Mouse (Mus musculus): ENCODE data around the gene Tfip11. TPM values are rescaled to one million over a fixed set of nuclear protein-coding genes. Genes with fewer than 3 reads are reported as not detected.

Gene Tfip11
- polyA plus RNA-seq, 2 experiments = 23.1 to 33.4 TPM

DNA sequence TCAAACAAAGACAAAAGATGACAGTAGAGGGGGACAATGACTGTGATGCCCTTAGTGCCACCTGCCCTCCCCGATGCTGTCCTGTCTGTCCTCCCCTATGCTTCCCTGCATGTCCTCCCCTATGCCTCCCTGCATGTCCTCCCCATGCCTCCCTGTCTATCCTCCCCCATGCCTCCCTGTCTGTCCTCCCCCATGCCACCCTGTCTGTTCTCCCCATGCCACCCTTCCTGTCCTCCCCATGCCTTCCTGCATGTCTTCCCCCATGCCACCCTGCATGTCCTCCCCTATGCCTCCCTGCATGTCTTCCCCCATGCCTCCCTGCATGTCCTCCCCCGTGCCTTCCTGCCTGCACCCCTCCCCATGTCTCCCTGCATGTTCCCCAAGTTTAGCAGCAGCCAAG is 26.0 kb upstream of the Tfip11 start:
- no peak overlapping the region for H3K9ac ChIP-seq (ENCODE audit: low read depth, low read length, severe bottlenecking)
- H3K36me3 ChIP-seq (ENCODE audit: control insufficient read depth, insufficient read depth, low read length) = peaks cover 5% of the 10 kb centered on the region; the same call in 1 of the 2 replicates
- no peaks in the 10 kb centered on the region for H3K4me1 ChIP-seq (ENCODE audit: control insufficient read depth, insufficient read depth, low read length)
- no peak for ATAC-seq (ENCODE audit: low FRiP score, low read depth)
- no peaks in the 10 kb centered on the region for H3K27me3 ChIP-seq (ENCODE audit: control insufficient read depth, insufficient read depth, low read length)
- no peak for TF ChIP-seq POLR2A (IDR thresholded peaks at IDR 0.05; ENCODE audit: borderline replicate concordance, extremely low read depth, insufficient read depth, insufficient read length)
- DNase-seq (ENCODE audit: low spot score) = no peak
- H3K27ac ChIP-seq (replicated peaks; ENCODE audit: low read depth, low read length) = no peak overlapping the region
- no peaks in the 10 kb centered on the region for H3K9me3 ChIP-seq (ENCODE audit: control insufficient read depth, low read length)
- WGBS = 82% methylated on average over 2 of the region's 2 CpGs
- H3K4me3 ChIP-seq (replicated peaks; ENCODE audit: low read length) = no peak overlapping the region
- no peak overlapping the region for H3K4me2 ChIP-seq (replicated peaks; ENCODE audit: low read depth, low read length, severe bottlenecking)

GRCm38 (mm10) chr5:112300721-112301308 is 25.3 kb upstream of the Tfip11 start:
- DNase-seq (ENCODE audit: low spot score) = no peak
- 89% methylated on average over 6 of the region's 6 CpGs for WGBS
- no peak for ATAC-seq (ENCODE audit: low FRiP score, low read depth)

GRCm38 (mm10) chr5:112301694-112302093 is 24.5 kb upstream of the Tfip11 start:
- TF ChIP-seq POLR2A (IDR thresholded peaks at IDR 0.05; ENCODE audit: borderline replicate concordance, extremely low read depth, insufficient read depth, insufficient read length) = no peak
- Histone ChIP-seq H3K9me3 (ENCODE audit: control insufficient read depth, low read length) (no peaks in the 10 kb centered on the region), H3K36me3 (ENCODE audit: control insufficient read depth, insufficient read depth, low read length) (peaks cover 8% of the 10 kb centered on the region; the same call in 1 of the 2 replicates), H3K4me1 (ENCODE audit: control insufficient read depth, insufficient read depth, low read length) (no peaks in the 10 kb centered on the region), H3K4me2 (replicated peaks; ENCODE audit: low read depth, low read length, severe bottlenecking) (no peak overlapping the region), H3K27me3 (ENCODE audit: control insufficient read depth, insufficient read depth, low read length) (no peaks in the 10 kb centered on the region), H3K4me3 (replicated peaks; ENCODE audit: low read length) (no peak overlapping the region), H3K27ac (replicated peaks; ENCODE audit: low read depth, low read length) (no peak overlapping the region), H3K9ac (ENCODE audit: low read depth, low read length, severe bottlenecking) (no peak overlapping the region)
- DNase-seq (ENCODE audit: low spot score) (no peak), ATAC-seq (ENCODE audit: low FRiP score, low read depth) (no peak)
- WGBS = 81% methylated on average over 4 of the region's 4 CpGs

More at GRCm38 (mm10) chr5:112300721-112301308, 25.3 kb upstream of the Tfip11 start:
- Histone ChIP-seq H3K9ac (ENCODE audit: low read depth, low read length, severe bottlenecking) (no peak overlapping the region), H3K4me1 (ENCODE audit: control insufficient read depth, insufficient read depth, low read length) (no peaks in the 10 kb centered on the region), H3K27ac (replicated peaks; ENCODE audit: low read depth, low read length) (no peak overlapping the region), H3K27me3 (ENCODE audit: control insufficient read depth, insufficient read depth, low read length) (no peaks in the 10 kb centered on the region), H3K36me3 (ENCODE audit: control insufficient read depth, insufficient read depth, low read length) (peaks cover 8% of the 10 kb centered on the region; the same call in 1 of the 2 replicates), H3K4me3 (replicated peaks; ENCODE audit: low read length) (no peak overlapping the region), H3K9me3 (ENCODE audit: control insufficient read depth, low read length) (no peaks in the 10 kb centered on the region), H3K4me2 (replicated peaks; ENCODE audit: low read depth, low read length, severe bottlenecking) (no peak overlapping the region)
- TF ChIP-seq POLR2A (IDR thresholded peaks at IDR 0.05; ENCODE audit: borderline replicate concordance, extremely low read depth, insufficient read depth, insufficient read length) = no peak

DNA sequence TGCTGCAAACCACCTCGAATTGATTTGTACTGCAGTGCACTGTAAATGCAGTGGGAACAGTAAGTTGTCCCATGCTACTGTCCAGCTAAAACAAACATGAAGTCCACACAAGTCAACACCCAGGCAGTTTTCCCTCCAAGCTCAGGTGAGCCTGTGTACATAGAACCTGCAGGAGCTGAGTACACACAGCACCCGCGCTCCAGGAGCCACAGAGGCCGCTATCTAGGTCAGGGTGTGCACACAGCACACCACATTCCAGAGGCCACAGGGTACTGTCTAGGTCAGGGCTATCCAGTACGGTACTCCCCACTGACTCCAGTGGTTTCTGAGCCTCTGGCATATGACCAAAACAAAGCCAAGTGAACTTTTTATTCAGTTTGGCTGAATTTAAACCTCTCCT is 23.8 kb upstream of the Tfip11 start:
- Histone ChIP-seq H3K36me3 (ENCODE audit: control insufficient read depth, insufficient read depth, low read length) (peaks cover 8% of the 10 kb centered on the region; the same call in 1 of the 2 replicates), H3K27ac (replicated peaks; ENCODE audit: low read depth, low read length) (no peak overlapping the region), H3K27me3 (ENCODE audit: control insufficient read depth, insufficient read depth, low read length) (no peaks in the 10 kb centered on the region), H3K9ac (ENCODE audit: low read depth, low read length, severe bottlenecking) (no peak overlapping the region), H3K4me2 (replicated peaks; ENCODE audit: low read depth, low read length, severe bottlenecking) (no peak overlapping the region), H3K9me3 (ENCODE audit: control insufficient read depth, low read length) (no peaks in the 10 kb centered on the region), H3K4me1 (ENCODE audit: control insufficient read depth, insufficient read depth, low read length) (no peaks in the 10 kb centered on the region), H3K4me3 (replicated peaks; ENCODE audit: low read length) (no peak overlapping the region)
- no peak for ATAC-seq (ENCODE audit: low FRiP score, low read depth)
- no peak for DNase-seq (ENCODE audit: low spot score)
- TF ChIP-seq POLR2A (IDR thresholded peaks at IDR 0.05; ENCODE audit: borderline replicate concordance, extremely low read depth, insufficient read depth, insufficient read length) = no peak
- 82% methylated on average over 5 of the region's 5 CpGs for WGBS

- Histone ChIP-seq H3K27me3 (ENCODE audit: control insufficient read depth, insufficient read depth, low read length) (no peaks in the 10 kb centered on the region), H3K9me3 (ENCODE audit: control insufficient read depth, low read length) (no peaks in the 10 kb centered on the region), H3K27ac (replicated peaks; ENCODE audit: low read depth, low read length) (no peak overlapping the region), H3K4me1 (ENCODE audit: control insufficient read depth, insufficient read depth, low read length) (no peaks in the 10 kb centered on the region), H3K4me3 (replicated peaks; ENCODE audit: low read length) (no peak overlapping the region), H3K4me2 (replicated peaks; ENCODE audit: low read depth, low read length, severe bottlenecking) (no peak overlapping the region), H3K36me3 (ENCODE audit: control insufficient read depth, insufficient read depth, low read length) (peaks cover 42% of the 10 kb centered on the region), H3K9ac (ENCODE audit: low read depth, low read length, severe bottlenecking) (no peak overlapping the region)
- WGBS = 84% methylated on average over 5 of the region's 5 CpGs
- DNase-seq (ENCODE audit: low spot score) (no peak), ATAC-seq (ENCODE audit: low FRiP score, low read depth) (no peak)
- no peak for TF ChIP-seq POLR2A (IDR thresholded peaks at IDR 0.05; ENCODE audit: borderline replicate concordance, extremely low read depth, insufficient read depth, insufficient read length)
These were observed 20.3 kb upstream of the Tfip11 start for GRCm38 (mm10) chr5:112305842-112306241.
